Mouse (Mus musculus): Measurements from ENCODE around the gene Acsl6.
"Not testable (repeated sequence)": the region's sequence is repeated elsewhere in the genome, so short reads cannot be mapped to it uniquely, and the experiment has no call there.

The Acsl6 gene

DNA sequence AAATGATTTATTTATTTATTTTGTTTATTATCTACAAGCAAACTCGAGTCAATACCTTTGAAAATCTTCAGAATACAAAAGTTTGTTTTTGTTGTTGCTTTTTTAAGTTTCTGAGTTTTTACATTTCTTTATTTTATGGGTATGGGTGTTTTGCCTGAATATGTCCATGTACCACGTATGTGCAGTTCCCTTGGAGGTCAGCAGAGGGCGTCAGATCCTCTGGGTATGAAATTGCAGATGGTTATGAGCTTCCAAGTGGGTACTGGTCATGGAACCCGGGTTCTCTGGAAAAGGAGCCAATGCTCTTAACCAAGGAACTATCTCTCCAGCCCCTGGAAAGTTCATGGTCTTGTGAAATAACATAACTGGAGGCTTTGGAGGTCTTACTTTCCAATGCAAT is 53.1 kb downstream of the Acsl6 start:
- intact Hi-C loops (cut with DNase I), result loop anchor here (10.0 kb wide), 1 partner anchor 178 kb away; no protein-coding TSS in a partner anchor

DNA sequence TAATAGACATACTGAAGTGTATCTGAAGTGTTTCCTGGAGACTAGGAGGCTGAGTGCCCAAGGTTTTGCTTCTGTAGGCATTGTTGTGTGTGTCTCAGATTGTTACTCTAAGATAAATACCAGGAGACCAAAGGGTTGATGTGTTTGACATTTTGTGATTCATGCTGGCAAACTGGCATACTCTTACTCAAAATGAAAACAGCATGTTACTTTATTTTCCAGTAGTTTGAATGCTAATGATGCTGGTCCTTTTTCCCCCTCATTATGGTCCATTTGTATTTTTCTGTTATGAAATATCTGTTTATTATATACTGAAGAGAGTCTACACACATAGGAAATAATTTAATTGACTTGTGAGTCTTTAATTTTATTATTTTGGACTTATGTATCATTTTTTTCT is 69.0 kb downstream of the Acsl6 start:
- intact Hi-C loops (cut with DNase I), result no loop called here

DNA sequence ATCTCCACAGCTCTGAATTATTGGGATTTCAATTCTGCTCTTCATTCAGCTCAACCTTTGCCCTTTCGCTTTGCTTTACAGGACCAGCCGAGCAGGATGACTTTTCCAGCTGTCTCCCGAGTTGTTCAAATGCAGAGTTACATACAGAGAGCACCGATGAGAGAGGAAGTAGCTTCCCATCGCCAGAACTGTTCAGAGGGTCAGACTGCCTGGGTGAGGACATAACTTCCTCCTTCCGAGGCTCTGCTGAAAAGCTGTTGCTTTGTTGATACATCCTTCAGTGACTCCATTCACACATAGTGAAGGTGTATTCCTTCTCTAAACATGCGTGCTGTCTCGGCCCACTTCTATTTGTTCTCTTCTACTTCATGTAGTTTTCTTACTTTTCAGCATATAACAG is 86.8 kb downstream of the Acsl6 start:
- intact Hi-C loops (cut with DNase I), result no loop called here

DNA sequence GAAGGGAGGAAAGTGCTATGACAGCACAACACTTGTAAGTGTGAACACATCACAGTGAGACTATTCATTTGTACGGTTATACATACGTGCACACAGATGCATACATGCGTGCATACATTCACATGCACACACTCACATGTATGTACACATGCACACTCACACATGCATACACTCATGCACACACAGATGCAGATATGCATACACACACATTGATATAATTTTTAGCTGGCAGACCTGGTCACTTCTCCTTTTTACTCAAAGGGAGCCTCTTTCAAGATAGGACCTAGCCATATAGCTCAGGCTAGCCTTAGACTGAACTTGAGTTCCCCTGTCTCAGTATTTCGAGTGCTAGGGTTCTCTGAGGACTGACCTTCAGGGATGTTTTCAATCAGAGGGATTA is 87.7 kb downstream of the Acsl6 start:
- intact Hi-C loops (cut with DNase I), result no loop called here

DNA sequence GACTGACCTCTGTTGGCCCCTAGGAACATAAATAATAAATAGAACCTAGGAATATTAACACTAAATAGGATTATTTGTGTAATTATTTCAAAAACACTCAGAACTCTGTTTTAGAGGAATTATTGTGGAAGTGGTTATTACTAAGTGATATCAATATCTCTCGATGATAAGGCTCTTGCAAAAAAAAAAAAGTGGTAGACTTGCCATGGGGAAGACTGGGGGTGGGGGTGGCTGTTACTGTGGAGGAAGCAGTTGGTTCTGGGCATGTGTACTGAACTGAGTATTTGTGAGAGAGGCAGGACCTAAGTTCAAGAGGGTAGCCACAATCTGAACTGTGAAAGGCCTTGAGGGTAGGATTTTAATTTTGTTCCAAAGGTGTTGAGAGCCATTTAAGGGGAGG is 93.1 kb downstream of the Acsl6 start:
- intact Hi-C loops (cut with DNase I), result no loop called here

GRCm38 (mm10) chr11:54398058-54398457 is 94.5 kb downstream of the Acsl6 start:
- intact Hi-C loops (cut with DNase I), result no loop called here

DNA sequence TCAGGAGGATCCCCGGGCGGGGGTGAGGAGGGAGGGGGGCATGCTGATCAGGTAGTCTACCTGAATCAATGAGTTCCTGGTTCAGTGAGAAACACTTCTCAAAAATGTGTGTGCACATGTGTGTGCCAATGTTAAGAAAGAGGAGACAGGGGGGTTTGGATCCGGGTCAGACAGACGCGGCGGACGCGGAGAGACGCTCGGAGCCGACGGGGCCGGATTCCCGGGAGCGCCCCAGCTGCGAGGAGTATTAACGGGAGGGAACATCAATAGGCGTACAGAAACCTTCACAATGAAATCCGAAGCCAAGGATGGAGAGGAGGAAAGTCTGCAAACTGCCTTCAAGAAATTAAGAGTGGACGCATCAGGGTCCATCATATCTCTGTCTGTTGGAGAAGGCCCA is 97.2 kb downstream of the Acsl6 start:
- intact Hi-C loops (cut with DNase I), result not testable (repeated sequence)

- intact Hi-C loops (cut with DNase I), result no loop called here
Observed at GRCm38 (mm10) chr11:54404885-54405284, 101.3 kb downstream of the Acsl6 start.

GRCm38 (mm10) chr11:54406930-54407546 is 103.4 kb downstream of the Acsl6 start:
- intact Hi-C loops (cut with DNase I), result no loop called here

DNA sequence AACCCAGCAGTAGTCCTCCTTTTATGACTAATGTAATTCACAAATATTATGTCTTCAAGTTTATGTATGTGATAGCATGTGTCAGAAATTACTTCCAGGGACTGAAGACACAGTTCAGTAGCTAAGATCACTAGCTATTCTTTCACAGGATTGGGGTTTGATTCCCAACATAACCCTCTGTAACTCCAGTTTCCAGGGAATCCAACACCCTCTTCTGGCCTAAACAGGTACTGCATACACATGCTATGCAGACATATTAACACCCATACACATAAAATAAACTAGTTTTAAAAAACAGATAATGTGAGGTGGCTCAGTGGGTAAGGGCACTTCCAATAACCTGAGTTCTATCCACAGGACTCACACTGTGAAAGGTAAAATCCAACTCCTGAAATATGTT is 107.0 kb downstream of the Acsl6 start:
- intact Hi-C loops (cut with DNase I), result no loop called here

GRCm38 (mm10) chr11:54413017-54413416 is 109.4 kb downstream of the Acsl6 start:
- intact Hi-C loops (cut with DNase I), result no loop called here
